Mouse (Mus musculus): ENCODE data around the gene Pf4. TPM values are rescaled to one million over a fixed set of nuclear protein-coding genes. Genes with fewer than 3 reads are reported as not detected.
"Not testable (repeated sequence)": the region's sequence is repeated elsewhere in the genome, so short reads cannot be mapped to it uniquely, and the experiment has no call there.

The Pf4 gene
- polyA plus RNA-seq, 1 experiment from 2014 or later = 55.9 TPM

DNA sequence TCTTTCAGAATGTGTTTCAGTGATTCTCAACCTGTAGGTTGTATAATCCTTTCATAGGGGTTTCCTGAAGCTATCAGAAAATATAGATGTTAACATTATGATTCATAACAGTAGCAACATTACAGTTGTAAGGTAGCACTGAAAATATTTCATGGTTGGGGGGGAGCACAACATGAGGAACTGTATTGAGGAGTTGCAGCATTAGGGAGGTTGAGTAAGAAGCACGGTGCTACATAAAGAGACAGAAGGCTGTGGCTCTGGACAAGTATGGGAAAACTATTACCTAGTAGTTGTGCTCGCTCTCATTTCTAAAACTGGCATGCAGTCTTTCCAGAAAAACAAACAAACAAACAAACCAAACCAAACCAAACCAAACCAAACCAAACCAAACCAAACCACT lies 23.2 kb downstream of the Pf4 start:
- H3K4me1 ChIP-seq (replicated peaks; ENCODE audit: control insufficient read depth, insufficient read depth, low read length); H3K4me2 ChIP-seq (ENCODE audit: low read length); H3K36me3 ChIP-seq (ENCODE audit: control insufficient read depth, insufficient read depth, low read length); DNase-seq (ENCODE audit: low spot score); H3K27me3 ChIP-seq (replicated peaks; ENCODE audit: control insufficient read depth, insufficient read depth, low read length); H3K27ac ChIP-seq (ENCODE audit: low read depth); H3K9ac ChIP-seq (ENCODE audit: low read length); ATAC-seq (replicated peaks; ENCODE audit: low FRiP score, low TSS enrichment, low read depth); H3K9me3 ChIP-seq (ENCODE audit: control insufficient read depth, low read length); H3K4me3 ChIP-seq (ENCODE audit: low read depth, low read length): not testable (repeated sequence)
- 93% methylated on average over 2 of the region's 2 CpGs for WGBS

DNA sequence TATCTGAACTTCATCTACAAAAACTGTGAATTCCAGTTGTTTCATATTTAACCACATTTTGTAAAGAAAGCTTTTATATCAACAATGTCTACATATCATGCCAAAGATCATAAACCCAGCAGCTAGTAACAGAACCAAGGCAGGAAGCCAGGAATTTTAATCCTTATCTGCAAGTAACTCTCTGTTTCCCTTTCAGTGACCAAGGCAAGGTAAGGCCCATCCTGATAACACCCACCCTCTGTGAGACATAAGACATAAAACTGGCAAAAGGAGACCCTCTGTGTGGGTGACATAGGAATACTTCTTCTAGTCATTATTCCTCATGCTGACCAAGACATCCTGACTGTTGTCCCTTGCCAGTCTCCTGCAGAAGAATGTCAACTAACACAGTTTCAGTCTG lies 32.3 kb downstream of the Pf4 start:
- H3K9ac ChIP-seq (ENCODE audit: low read length) = no peak overlapping the region
- no peak overlapping the region for H3K27ac ChIP-seq (ENCODE audit: low read depth)
- H3K4me3 ChIP-seq (ENCODE audit: low read depth, low read length) = no peak overlapping the region
- no peaks in the 10 kb centered on the region for H3K9me3 ChIP-seq (ENCODE audit: control insufficient read depth, low read length)
- DNase-seq (ENCODE audit: low spot score) (no peak), ATAC-seq (replicated peaks; ENCODE audit: low FRiP score, low TSS enrichment, low read depth) (no peak)
- no peaks in the 10 kb centered on the region for H3K4me1 ChIP-seq (replicated peaks; ENCODE audit: control insufficient read depth, insufficient read depth, low read length)
- H3K4me2 ChIP-seq (ENCODE audit: low read length) = no peak overlapping the region
- H3K36me3 ChIP-seq (ENCODE audit: control insufficient read depth, insufficient read depth, low read length) = no peaks in the 10 kb centered on the region
- H3K27me3 ChIP-seq (replicated peaks; ENCODE audit: control insufficient read depth, insufficient read depth, low read length) = no peaks in the 10 kb centered on the region

DNA sequence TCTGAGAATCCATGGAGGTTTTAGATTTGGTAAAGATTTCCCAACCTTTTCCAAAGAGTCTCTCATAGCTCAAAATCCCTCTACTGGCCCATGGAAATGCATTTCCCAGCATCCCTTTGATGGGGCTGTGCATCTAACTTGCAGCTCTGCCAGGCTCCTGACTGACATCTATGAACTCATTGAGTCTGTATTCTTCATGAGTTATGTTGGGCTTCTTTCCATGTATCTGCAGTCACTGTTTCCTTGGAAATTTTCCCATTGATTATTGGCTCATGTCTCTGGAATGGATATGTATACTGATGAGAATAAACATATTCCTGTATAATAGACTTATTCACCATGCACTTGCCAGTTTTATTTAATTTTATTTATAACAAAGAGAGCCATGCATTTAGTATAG lies 33.8 kb downstream of the Pf4 start:
- H3K4me3 ChIP-seq (ENCODE audit: low read depth, low read length) = no peak overlapping the region
- H3K36me3 ChIP-seq (ENCODE audit: control insufficient read depth, insufficient read depth, low read length) = no peaks in the 10 kb centered on the region
- H3K27ac ChIP-seq (ENCODE audit: low read depth) = no peak overlapping the region
- H3K4me2 ChIP-seq (ENCODE audit: low read length) = no peak overlapping the region
- no peaks in the 10 kb centered on the region for H3K9me3 ChIP-seq (ENCODE audit: control insufficient read depth, low read length)
- H3K27me3 ChIP-seq (replicated peaks; ENCODE audit: control insufficient read depth, insufficient read depth, low read length) = no peaks in the 10 kb centered on the region
- DNase-seq (ENCODE audit: low spot score) (no peak), ATAC-seq (replicated peaks; ENCODE audit: low FRiP score, low TSS enrichment, low read depth) (no peak)
- H3K9ac ChIP-seq (ENCODE audit: low read length) = no peak overlapping the region
- H3K4me1 ChIP-seq (replicated peaks; ENCODE audit: control insufficient read depth, insufficient read depth, low read length) = no peaks in the 10 kb centered on the region

DNA sequence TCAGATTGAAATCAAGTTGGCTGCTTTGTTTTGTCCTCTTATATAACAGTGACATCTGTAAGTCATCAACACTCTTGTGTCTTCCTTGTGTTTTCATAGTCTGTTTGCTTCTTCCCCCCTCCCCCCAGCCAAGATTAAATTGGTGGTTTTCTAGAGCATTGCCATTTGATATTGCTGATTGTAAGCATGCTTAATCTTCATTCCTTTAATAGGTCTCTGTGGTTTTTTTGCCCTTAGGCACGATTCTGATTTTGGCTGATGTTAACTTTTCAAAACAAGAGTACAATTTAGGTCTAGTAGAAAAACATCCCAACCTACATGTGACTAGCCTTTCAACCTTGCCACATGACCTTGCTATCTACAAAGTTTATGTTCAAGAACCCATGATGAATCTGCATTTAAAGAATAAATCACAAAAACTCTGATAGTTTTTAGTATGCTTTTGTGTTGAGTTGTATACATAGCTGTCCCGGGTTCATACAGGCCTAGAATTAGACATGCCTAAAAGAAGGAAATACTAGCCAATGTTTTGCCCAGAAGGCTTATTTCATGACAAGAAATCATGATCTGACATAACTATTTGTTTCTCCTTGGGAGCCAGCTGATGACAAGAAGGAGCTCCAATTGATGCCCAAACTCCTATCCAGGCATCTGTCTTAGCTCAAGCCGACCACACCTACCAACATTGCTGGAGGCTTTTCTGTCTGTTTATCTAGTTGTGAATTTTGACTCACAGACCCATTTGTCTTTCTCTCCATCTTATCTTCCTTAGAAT lies 35.1 kb downstream of the Pf4 start:
- Histone ChIP-seq H3K36me3 (ENCODE audit: control insufficient read depth, insufficient read depth, low read length) (no peaks in the 10 kb centered on the region), H3K9ac (ENCODE audit: low read length) (no peak overlapping the region), H3K9me3 (ENCODE audit: control insufficient read depth, low read length) (no peaks in the 10 kb centered on the region), H3K4me3 (ENCODE audit: low read depth, low read length) (no peak overlapping the region), H3K27ac (ENCODE audit: low read depth) (no peak overlapping the region), H3K4me2 (ENCODE audit: low read length) (no peak overlapping the region), H3K27me3 (replicated peaks; ENCODE audit: control insufficient read depth, insufficient read depth, low read length) (no peaks in the 10 kb centered on the region), H3K4me1 (replicated peaks; ENCODE audit: control insufficient read depth, insufficient read depth, low read length) (no peaks in the 10 kb centered on the region)
- DNase-seq (ENCODE audit: low spot score) (no peak), ATAC-seq (replicated peaks; ENCODE audit: low FRiP score, low TSS enrichment, low read depth) (no peak)
- 60% methylated on average over 3 of the region's 3 CpGs for WGBS

DNA sequence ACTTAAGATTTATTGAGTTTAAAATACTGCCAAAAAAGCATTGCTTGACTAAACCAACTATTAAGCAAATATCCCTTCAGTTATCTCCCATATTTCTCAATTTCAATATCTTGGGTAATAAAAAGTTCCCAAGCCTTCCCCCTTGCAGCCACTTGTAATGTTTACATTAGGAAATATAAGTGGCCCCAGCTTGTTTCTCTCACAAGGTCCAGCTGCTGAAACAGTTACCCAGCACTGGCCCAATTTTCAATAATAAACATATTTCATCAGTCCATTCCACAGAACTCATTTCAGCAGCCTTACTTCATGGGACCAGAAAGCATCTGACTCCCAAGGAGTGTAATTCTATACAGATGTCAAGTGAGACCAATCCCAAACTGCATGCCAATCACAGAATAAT lies 47.5 kb downstream of the Pf4 start:
- Histone ChIP-seq H3K9ac (ENCODE audit: low read length) (no peak overlapping the region), H3K36me3 (ENCODE audit: control insufficient read depth, insufficient read depth, low read length) (no peaks in the 10 kb centered on the region), H3K4me1 (replicated peaks; ENCODE audit: control insufficient read depth, insufficient read depth, low read length) (no peaks in the 10 kb centered on the region), H3K27ac (ENCODE audit: low read depth) (no peak overlapping the region), H3K4me2 (ENCODE audit: low read length) (no peak overlapping the region), H3K4me3 (ENCODE audit: low read depth, low read length) (no peak overlapping the region), H3K27me3 (replicated peaks; ENCODE audit: control insufficient read depth, insufficient read depth, low read length) (no peaks in the 10 kb centered on the region), H3K9me3 (ENCODE audit: control insufficient read depth, low read length) (no peaks in the 10 kb centered on the region)
- ATAC-seq (replicated peaks; ENCODE audit: low FRiP score, low TSS enrichment, low read depth) (no peak), DNase-seq (ENCODE audit: low spot score) (no peak)

Small RNA genes within 50 kb of the gene (microRNA-seq; reads per million reads assigned to microRNA genes)
- gene Gm24322 = not detected

Other genes starting within 250 kb of the Pf4 start
- gene 5830473C10Rik, start 211.3 kb upstream of the Pf4 start, polyA plus RNA-seq (2014; fragmentation: Nextera tagmentation; extraction: Ambion mirVana) = 0.18 and 0.20 TPM in 2 replicates
- 11.7 and 12.0 TPM in 2 replicates for gene Rassf6, start 131.8 kb upstream of the Pf4 start, polyA plus RNA-seq (2014; fragmentation: Nextera tagmentation; extraction: Ambion mirVana)
- 0.34 TPM in 2 replicates for gene Cxcl5, start 13.1 kb upstream of the Pf4 start, polyA plus RNA-seq (2014; fragmentation: Nextera tagmentation; extraction: Ambion mirVana)
- 2.8 and 3.5 TPM in 2 replicates for gene Ppbp, start 3.9 kb upstream of the Pf4 start, polyA plus RNA-seq (2014; fragmentation: Nextera tagmentation; extraction: Ambion mirVana)
- gene Cxcl3, start 13.7 kb downstream of the Pf4 start, polyA plus RNA-seq (2014; fragmentation: Nextera tagmentation; extraction: Ambion mirVana) = not detected in 2 replicates
- gene Cxcl15, start 22.1 kb downstream of the Pf4 start, polyA plus RNA-seq (2014; fragmentation: Nextera tagmentation; extraction: Ambion mirVana) = 0.19 TPM in 1 of 2 replicates, not detected in the other
- 0.42 and 1.1 TPM in 2 replicates for gene Cxcl1, start 118.8 kb downstream of the Pf4 start, polyA plus RNA-seq (2014; fragmentation: Nextera tagmentation; extraction: Ambion mirVana)
- gene Cxcl2, start 131.4 kb downstream of the Pf4 start, polyA plus RNA-seq (2014; fragmentation: Nextera tagmentation; extraction: Ambion mirVana) = not detected in 2 replicates
- 46.8 and 49.7 TPM in 2 replicates for gene Mthfd2l, start 158.7 kb downstream of the Pf4 start, polyA plus RNA-seq (2014; fragmentation: Nextera tagmentation; extraction: Ambion mirVana)